Mouse (Mus musculus) megakaryocyte, embryonic 14.5 days (primary cell): ENCODE measurements around the gene Cdnf.

Experiments
- FLI1 ChIP-seq: IDR thresholded peaks from 2 replicates; pipeline ENCODE4 v1.6.1; 2012; ENCODE audit warnings: low read length, inconsistent platforms, mixed read lengths
- GATA1 ChIP-seq: IDR thresholded peaks from 3 replicates; pipeline ENCODE4 v1.6.1; 2012; ENCODE audit warnings: mixed read lengths, low read length, inconsistent platforms, borderline replicate concordance

GRCm38 (mm10) chr2:3475746-3476251 is 37.0 kb upstream of the Cdnf start:
- no peak for TF ChIP-seq GATA1
- TF ChIP-seq FLI1: no peak
